Mouse (Mus musculus) kidney, postnatal 14 days (tissue): ENCODE measurements around the gene Klhl7.

ENCODE experiments used
- DNase-seq: peaks from one replicate; pipeline ENCODE4 v3.0.0; 2022; ENCODE audit warnings: mixed read lengths

The Klhl7 gene

DNA sequence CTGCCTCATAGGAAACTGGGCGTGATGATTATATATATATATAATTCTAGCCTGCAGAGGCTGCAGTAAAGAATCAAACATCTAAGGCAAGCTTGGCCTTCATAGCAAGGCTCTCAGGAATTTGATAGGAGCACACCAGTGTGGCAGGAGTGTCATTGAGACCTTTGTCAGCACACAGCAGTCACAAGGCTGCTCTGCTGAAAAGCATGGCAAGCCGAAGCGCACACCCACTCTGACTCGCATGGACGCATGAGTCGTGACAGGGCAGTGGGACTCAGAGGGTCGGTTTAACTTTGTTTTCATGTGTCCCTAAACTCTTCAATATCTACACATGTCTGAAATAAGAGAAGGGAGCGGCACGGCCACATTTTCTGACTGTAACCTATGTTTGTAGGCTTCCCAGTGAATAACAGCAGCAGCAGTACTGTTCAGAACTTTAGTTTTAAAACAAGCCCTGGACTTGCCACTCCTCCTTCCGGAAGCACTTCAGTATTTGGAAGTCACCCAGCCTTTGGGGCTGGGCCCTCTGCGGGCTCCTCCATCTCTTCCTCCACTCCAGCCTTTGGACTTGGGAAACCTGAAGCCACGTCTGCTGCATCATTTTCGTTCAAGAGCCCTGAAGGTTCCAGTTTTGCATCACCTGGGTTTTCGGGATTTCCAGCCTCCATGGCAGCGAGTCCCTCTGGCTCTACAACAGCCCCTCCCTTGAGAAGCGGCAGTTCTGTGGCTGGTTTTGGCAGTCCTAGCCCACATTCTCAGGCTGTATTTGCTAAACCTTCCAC is 81.3 kb downstream of the Klhl7 start:
- no peak for DNase-seq

DNA sequence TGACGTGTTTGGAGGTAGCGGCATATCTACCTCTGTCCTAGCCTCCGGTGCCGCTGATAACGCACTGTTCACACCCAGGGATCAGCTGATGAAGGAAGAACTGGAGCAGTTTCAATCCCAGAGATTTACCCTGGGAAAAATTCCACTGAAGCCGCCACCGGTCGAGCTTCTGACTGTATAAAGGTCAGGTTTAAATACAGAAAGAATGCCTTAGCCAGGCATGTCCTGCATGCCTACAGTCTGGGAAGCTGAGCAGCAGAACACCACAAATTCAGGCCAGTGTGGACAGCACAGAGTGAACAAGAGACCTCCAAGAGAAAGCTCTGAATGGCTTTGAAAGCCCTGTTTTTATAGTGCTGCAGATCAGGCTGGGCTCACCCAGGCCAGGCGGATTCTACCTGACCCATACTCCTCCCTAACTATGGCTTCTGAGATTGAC is 81.9 kb downstream of the Klhl7 start:
- DNase-seq, result no peak

DNA sequence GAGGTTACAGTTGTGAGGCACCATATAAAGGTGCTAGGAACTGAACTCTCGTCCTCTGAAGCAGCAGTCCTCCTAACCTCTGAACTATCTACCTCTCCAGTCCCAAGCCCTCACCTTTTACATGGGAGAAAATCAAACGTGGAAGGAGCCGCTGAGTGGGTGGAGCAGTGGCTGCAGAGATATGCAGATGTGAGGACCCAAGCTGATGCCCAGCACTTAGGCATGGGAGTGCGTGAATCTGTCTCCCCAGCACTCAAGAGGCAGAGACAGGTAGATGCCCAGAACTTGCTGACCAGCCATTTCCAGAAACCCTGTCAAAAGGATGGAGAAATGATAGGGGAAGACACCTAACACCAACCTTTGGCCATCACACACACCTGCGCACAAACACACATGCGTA is 82.7 kb downstream of the Klhl7 start:
- DNase-seq, result no peak

DNA sequence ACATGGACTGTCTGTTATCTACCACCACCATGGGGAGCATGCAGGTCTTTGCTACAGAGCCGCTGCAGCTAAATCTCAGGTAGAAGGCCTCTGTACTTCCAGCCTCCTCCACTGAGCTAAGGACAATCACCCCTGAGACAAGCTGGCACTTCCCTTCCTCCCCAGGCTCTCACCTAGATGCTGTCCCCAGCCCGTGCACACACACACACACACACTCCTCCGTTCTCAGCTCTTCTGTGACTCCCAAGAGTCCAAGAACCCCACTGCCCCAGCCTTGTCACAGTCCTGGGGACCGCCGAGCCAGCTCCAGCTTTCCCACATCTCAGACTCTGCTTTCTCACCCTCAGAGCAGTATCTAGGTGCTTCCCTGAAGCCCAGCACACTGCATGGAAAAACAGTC is 83.6 kb downstream of the Klhl7 start:
- no peak for DNase-seq

DNA sequence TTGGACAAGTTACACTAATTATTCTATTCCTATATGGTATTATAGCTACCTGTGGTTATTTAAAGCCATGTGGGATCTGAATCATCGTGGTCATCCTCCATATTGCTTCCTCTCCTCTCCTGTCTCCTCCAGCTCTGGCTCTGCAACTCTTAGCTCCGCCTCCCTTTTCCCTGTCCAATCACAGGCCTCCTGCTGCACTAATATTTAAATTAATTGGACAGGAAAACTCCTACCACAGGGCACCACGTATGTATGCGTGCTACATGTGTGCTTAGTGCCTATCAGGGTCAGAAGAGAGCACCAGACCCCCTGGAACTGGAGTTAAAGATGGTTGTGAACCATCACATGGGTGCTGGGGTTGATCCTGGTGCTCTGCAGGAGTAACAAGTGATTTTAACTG is 88.1 kb downstream of the Klhl7 start:
- DNase-seq, result no peak

DNA sequence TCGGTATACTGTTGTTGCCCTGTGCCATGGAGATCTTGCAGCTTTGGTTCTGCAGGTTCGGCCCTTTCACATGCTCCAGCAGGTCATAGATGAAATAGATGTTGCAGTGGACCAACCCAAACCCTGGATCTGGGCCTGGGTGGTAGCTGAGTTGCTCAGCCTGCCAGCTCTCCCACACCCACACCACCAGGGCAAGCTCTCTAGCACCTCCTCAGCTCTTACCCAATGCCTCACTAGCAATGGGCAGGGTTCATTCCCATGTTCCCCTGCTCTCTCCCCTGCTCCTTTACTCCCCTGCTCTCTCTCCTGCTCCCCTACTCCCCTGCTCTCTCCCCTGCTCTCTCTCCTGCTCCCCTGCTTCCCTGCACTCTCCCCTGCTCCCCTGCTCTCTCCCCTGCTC is 91.4 kb downstream of the Klhl7 start:
- DNase-seq, result no peak

DNA sequence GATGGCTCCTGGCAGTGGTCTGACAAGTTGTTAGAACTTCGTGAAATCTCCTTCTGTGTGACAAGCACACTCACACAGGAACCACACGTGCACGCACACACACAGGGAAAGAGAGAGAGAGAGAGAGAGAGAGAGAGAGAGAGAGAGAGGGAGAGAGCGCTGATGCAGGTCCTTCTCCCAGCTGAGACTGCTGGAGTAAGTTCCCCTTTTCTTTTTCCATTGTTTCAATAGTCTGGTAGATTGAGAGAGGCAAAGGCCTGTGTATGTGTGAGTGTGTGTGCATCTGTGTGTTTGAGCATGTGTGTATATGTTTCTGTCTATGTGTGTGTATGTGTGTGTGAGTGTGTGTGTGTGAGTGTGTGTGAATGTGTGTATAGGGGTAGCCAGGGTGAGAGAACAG is 100.6 kb downstream of the Klhl7 start:
- no peak for DNase-seq

DNA sequence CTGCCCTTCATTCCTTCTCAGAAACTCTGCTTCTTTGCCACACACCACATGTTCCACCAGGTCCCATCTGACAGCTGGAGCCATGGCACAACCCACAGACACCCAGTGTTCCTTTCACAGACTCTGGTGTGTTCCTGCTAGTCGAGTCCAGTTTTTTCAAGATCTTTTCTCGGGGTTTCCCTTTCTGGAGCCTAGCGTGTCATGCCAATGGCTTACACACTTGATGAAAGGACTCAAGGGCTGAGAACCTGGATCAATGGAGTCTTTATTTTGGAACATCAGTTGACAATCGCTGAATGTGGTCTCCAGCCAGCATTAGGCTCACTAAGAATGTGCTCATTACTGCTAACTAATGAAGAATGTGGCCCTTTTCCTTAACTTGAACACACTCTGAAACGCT is 102.1 kb downstream of the Klhl7 start:
- no peak for DNase-seq

DNA sequence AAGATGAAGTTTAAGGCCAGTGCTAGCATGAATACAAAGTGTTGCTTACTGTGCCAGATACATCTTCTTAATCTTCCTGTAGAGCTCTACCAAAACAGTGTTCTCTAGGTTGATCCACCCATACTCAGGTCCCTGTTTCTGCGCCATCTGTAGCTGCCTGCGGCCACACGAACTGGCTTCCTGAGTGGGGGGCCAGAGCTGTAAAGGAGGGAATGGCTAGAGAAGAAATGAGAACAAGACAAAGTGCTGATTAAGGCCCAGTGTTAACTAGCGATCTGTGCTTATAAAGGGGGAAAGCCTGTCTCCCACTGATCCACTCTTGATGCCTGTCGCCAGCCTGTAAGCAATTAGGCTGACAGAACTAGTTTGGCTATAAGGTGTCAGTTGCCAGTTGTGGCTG is 102.9 kb downstream of the Klhl7 start:
- DNase-seq, result no peak

DNA sequence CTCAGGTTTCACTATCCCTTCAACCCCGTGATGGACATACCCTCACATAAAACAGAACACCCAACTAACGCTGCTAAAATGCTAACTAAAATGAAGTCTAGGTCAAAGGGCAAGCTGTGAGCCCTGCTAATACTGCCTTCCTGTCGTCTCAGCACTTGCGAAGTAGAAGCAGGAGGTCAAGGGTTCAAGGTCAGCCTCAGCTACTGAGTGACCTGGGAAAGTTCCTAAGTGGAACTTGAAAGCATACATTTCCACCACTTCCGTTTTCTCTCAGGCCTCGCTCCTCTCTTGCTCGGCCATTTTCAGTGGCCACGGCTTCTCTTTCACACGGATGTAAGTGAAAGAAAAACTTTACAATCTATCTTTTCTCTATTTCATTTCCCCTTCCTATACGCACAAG is 107.6 kb downstream of the Klhl7 start:
- no peak for DNase-seq

DNA sequence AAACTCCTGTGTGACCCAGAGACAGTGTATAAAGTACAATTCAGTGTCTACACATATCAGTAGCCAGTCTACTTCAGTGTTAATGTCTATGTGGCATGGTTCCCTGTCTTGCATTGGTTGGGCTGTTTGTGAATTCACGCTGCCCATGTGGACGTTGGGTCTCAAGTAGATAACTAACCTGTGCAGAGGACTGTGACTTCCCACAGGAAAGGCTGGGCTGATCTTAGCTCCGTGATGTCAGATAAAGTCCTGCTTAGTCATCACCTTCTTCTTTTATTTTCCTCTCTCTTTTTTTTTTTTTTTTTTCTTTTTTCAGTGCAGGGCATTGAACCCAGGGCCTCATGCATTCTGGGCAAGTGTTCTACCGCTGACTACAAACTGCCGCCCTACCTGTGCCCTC is 108.1 kb downstream of the Klhl7 start:
- no peak for DNase-seq
